Mouse (Mus musculus) hindlimb bud, embryonic 11.5 days (tissue): ENCODE results near the gene Hook2.

ENCODE experiments used
- DNase-seq: peaks from one replicate; pipeline ENCODE4 v3.0.0-alpha.2; 2012; ENCODE audit warnings: low read depth, low spot score; ENCODE audit errors: extremely low spot score

The Hook2 gene

DNA sequence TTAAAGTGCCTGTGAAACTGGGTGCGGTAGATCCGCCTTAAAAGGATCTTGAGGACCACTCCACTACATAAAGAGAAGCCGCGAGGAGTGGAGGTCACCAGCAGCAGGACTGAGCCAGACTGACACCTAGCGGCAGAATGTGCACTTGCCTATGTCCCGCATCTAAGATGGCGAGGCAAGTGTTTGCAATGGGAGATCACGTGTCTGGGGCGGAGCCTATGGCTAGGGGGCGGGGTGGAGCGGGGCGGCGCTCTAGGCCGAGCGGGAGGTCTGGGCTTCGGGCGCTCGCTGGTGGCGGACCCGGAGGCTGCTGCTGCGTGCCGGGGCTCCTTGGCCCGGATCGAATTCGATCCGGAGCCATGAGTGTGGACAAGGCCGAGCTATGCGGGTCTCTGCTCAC lies at the start of gene Hook2:
TSS of gene Hook2 (plus strand) at position 255 of the 400 bp plus-strand sequence.
- DNase-seq, result peak; percentile 99

DNA sequence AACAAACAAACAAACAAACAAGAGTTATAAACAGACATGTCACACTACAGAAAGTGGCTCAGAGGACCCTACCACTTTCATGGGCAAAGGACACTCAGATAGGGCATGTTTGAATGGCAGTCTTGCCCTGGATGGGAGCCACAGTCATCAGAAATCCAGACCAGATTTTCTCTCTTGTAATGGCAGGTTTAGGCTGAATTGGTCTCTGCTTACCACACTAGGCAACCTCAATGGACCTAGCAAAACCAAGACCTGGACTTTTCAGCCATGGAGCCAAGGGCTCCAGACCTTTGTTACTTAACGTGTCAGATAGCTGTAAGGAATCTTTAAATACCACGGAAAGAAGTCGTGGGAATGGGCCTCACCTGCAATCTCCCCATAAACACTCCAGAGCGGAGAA lies 46.7 kb upstream of the Hook2 start:
- DNase-seq, result no peak

DNA sequence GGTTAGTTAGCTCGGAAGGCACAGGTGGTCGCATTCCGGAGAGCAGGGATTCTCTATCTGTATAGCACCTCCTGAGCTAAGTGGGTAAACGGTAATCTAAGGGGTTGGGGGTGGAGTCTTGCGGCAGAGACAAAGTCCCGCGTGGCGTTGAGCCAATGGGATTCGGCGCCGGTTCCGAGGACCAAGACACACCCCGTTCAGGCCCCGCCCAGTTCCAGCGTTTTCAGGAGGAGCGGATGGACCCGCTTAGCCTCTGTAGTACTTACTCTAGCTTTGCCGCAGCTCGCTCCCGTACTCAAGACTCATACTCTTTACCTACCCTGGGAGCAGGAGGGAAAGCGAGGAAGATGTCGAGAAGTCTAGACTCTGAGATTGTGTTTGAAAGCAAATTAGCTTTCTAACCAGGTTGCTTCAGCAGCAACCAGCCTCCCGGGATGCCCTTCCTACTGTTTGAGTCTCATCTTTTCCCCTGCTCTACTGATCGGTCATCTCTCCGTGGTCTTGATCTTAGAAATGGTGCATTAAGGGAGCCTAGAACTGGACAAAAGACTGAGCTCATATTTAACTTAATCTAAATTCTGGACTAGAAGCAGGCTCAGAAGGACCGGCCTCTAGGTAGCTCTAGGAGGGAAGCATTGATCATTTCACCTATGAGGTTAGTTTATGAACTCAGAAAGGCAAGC lies 45.8 kb upstream of the Hook2 start:
- no peak for DNase-seq

DNA sequence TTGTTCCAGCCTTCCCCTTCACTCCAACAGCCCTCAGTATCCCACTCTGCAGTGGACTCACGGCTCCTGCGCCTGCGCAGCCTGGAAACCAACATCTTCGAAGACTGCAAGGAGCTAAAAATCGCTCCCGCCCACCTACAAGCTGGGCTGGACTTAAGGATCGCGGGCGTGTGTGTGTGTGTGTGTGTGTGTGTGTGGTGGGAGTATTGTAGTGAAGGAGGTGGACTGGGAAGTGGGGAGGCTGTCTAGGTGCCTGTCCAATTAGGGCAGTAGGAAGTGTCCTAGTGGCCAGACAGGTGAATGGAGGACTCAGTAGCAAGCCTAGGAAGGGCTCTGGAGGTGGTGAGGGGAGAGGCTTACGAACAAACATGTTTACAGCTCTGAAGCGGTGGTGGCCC lies 45.2 kb upstream of the Hook2 start:
- DNase-seq, result no peak

DNA sequence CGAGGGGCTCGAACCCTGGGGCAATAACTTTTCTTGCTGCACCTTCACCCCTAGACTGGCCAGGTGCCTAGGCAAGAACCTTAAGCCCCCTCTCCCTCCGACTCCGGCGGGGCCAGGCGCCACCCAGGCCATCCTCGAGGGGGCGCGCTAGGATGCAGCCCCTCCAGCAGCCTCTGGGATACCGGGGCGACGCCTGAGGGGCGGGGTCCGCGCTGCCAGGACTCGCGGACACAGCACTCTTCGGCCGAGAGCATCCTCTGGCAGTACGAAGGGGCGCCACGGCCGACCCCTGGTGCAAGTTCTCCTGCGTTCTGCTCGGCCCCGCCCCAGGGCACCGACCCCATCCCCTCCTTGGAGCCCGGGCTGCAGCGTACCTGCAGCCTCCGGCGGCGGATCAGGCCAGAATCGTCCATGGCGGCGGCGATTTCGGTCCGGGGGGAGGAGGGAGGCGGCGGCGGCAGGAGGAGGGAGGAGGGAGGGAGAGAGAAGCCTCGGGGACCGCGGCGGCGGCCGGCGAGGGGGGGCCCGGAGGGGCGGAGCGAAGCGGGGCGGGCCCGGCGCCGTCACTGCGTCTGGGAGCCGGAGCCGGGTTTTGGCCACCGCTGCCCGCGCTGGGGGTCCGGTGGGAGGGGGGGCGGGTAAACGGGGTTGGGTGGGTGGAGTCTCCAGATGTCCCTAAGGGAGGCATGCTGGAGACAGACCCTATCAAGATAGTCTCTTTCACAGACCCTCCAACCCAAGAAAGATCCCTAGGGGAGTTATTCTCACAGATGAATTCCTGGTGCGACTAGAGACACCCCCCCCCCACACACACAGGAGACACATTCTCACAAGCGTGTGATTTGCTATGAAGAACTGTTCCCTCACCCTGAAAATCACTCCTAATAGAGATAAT lies 44.5 kb upstream of the Hook2 start:
- DNase-seq, result no peak

DNA sequence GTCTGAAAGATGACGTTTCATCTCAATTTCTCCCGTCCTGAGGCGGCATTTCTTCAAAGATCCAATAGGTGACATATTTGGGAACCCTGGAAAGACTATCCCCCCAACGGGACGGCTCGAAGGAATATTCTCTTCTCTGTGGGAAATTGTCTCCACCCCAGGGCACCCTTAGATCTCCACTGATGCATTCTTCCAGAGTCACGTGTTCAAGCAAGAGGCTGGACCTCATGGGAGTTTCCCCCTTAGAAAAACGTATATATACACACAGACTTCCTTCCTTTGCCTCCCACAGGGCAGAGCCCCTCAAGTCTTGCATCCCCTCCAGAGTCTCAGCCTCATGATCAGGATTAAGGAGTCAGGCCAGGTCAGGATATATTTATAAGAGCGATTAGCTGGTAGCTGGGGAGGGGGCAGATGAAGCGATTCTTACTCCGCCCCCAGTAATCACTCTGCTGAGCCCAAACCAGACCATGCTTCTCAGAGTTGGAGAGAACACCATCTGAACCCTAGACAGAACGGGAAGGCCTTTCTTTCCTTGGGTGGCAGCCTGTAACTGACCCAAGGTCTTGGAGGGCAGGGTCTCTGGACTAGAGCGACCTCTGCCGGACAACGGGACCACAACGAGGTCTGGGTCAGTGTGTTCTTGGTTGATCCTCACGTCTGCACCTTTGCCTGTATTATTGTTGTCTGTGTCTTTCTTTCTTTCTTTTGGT lies 43.7 kb upstream of the Hook2 start, which contains the start of gene Rtbdn:
TSS of gene Rtbdn (plus strand) at position 464 of the 713 bp plus-strand sequence.
- no peak for DNase-seq

DNA sequence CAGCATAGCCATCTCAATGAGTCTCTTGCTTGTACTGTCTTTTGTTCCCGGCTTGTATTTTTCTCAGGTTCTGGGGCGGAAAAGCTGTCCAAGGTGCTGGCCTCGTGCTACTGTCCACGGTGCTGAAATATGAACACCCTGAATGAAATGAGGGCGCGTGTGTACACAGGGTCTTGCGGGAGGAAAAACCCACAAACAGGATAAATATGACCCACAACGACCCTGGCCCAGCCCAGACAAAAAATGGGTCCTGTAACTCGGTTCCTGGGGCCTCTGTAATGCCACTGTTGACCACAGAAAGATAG lies 43.2 kb upstream of the Hook2 start:
- DNase-seq, result no peak

DNA sequence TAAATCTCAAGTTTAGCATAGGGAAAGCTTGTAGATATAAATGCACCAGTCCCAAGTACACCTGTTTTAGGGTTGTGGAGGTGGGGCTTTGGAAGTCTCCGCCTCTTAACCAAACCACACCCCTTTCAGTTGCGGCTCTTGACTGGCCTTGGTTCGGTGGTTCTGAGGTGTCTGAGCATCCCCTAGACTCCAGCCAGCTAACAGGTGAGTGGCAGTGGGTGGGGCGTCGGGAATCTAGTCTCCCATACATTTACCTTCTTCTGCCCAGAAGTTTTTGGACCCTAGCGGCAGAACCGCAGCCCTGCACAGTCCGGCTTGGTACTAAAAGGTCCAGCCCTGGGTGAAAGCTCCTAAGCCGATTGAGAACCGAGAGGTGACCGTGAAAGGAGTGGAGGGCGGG lies 40.6 kb upstream of the Hook2 start:
- DNase-seq, result no peak

DNA sequence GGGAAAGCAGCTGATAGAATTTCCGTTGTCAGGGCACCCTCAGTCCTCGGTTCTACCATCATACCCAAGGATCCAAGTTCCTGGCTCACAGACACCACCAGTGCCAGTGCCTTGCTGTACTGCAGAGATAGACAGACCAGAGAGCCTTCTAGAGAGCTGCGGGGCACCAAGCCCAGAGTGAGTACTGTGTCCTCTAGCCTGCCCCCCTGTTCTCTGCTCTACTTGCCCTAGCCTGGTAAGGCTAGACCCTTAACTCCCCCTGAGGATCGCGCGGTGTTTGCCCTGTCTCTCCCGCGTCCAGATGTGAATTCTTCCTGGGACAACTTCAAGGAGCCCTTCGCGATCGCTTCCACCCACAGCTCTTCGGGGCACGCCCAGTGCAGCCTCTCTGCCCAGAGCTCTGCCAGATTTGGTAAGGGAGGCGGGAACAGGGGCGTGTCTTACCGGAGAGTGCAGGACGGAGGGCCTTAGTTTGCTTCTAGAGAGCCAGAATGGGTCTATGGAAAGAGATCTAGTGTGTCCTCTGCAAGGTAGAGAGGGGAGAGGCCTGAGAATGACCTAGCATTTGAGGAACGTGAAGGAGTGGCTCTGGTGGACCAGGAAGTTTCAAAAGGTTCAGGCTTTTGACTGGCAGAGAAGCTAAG lies 37.7 kb upstream of the Hook2 start:
- DNase-seq, result no peak

DNA sequence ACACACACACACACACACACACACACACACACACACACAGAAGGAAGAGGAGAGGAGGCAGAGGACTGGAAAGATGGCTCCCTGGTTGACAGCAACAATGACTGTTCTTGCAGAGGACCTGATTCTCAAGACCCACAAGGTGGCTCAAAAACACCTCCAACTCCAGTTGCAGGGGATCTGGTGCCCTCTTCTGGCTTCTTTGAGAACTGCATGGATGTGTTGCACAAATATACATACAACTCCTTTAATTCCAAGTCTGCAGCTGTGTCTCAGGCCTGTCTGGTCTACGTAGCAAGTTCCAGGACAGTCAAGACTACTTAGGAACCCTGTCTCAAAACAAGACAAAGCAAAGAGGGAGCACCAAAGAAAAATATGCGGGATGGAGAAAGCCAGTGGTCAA lies 33.6 kb upstream of the Hook2 start:
- no peak for DNase-seq

DNA sequence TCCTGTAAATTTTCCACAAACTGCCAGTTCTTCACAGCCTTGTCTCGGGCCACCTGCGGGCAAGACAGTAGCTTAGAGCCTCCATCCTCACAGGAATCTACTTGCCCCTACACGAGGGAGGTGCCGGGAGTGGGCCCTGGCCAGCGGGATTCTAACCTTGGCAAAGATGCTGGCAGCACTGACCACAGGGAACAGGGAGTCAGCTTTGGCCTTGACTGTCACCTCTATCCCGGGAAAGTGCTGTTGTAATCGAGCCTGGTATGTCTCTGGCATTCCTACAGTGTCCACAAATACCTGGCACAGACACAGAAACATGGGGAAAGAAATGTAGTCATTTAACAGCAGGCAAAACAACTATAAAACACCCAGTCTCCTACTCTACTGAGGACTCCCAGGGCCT lies 30.6 kb upstream of the Hook2 start:
- DNase-seq, result no peak

DNA sequence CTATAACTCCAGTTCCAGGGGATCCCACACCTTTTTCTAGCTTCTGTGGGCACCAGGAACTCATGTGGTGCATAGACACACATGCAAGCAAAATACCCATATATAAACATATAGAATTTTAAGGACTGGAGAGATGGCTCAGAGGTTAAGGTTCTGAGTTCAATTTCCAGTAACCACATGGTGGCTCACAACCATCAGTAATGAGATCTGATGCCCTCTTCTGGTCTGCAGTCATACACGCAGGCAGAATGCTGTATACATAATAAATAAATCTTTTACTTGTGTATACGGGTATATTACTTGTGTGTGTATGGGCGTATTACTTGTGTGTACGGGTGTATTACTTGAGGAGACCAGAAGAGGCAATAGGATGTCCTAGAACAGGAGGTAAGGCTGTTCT lies 26.5 kb upstream of the Hook2 start:
- DNase-seq, result no peak

DNA sequence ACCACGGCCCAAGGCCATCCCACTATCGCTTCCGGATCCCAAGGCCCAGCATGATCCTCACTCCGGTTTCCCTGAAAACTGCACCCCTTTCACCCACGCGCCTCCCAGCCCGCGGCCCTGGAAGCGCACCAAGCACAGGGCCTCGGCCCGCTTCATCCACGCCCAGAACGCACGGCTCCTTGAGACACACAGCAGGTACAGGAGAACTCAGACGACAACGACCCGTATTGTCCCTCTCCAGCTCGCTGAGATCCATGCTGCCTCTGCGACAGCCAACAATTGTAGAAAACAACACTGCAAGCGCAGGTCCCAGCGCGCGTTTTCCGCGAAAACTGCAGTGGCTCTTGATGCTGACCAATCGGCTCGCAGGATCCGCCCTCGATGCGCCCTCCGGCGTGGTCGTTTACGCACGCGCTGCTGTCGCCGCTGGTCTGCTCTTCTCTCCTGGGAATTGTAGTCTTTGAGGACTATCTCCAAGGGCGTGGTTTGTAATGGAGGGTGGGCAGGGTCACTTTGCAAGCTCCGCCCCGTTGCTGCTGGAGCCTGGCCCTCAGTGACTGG lies 24.6 kb upstream of the Hook2 start:
- peak; percentile 90 for DNase-seq

DNA sequence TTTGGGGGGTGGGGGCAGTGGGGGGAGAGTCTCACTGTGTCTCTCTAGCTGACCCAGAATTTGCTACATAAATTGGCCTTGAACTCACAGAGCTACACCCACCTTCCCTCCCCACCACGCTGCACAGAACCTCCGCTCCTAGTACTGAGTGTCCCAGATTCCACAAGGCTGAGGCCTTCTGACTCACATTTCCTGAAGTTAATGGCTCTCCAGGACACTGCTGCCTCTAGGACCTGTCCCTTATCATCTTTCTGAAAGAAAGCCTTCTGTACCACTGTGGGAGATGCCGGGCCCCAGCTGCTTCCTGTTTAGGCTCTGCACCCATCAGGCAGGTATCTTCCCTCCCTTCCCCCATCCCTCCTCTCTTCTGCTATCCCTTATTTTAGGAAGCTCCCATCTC lies 23.8 kb upstream of the Hook2 start:
- no peak for DNase-seq

DNA sequence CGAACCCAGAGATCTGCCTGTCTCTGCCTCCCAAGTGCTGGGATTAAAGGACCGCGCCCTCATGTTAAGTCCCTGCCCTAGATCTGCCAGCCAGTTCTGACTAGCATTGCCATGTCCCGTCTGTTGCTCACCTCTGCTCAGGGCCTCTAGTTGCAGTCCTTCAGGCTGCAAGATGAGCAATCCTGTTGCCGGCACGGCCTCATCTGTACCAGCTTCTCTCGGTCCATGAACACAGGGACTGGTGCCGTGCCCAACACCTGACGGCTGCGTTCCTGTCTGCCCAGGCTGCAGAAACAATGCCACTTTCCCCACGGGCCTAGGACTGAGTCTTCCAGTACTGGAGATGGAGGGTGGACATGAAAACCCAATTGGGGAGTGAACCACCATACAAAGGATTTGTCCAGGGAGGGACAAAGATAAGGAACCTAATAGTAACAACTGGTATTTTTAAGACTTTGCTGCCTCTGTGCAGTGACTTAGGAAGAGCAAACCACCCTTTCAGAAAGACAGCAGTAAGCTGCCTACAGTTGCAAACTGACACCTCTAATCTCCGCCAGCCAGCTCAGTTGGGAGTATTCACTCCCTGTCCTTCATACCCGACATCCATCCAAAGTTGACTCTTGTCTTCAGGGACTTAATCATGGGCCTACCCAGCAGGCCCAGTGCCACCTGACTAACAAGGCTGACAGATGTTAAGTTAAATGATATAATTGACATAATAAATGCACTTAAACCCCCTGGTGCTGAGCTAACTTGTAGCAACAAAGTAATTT lies 22.7 kb upstream of the Hook2 start:
- no peak for DNase-seq

DNA sequence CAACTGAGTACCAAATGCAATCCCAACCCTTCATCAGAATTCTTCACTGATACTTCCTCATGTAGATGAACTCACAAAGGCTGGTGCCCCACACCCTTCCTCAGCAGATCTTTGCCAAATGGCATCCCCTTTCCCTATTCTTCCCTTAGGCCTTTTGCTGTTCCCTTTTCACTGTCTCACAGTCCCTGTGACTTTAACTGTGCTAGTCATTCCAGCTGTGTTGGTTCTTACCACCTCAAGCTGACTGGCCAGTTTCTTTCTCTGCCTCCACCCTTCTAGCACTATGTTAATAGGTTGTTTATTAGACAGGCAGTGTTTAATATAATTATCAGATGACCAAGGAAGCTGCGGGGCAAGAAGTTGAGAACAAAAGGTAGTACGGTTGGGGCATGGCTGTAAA lies 21.8 kb upstream of the Hook2 start:
- no peak for DNase-seq

DNA sequence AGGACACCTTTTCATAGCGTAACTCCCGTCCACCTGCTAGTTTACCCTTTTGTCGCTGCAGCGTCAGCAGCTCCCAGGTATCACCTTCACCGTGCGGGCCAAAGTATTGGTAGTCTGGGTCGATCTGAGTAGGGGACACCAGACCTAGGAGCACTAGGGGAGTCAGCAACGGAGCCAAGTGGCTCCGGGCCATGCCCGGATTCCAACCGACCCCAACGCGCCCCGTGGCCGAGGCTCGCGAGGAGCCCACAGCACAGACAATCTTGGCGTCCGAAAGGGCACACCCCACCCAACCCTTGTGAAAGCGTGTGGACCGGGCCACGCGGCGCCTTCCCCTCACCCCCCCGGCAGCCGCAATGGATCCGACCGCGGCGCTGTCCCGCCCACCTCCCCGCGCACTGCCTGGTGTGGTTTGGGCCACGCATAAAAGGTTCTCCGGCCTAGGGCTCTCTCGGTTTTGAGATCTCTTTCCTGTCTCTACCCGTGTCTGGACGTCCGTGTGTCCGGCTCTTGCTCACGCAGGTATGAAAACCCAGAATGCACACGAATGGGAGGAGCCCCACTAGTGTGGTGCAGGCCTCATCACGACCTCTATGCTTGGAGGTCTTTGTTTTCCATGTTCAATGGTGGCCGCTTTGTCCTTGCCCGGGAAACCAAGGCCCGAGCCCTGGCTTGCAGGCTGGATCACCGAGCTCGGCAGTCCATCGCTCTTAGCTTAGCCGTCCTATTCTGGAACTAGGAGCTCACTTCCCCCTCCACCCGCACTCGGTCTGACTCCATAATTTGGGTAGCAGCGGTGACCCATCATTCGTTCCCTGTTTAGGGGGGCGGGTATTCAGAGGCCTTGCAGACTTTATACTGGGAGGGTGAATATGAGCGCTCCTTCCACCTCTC lies 20.9 kb upstream of the Hook2 start, which contains the start of the genes Gm49661, Prdx2 and Rnaseh2a:
TSS of gene Gm49661 (minus strand) at position 193 of the 894 bp plus-strand sequence.
TSS of gene Prdx2 (plus strand) at position 347 of the 894 bp plus-strand sequence.
TSS of gene Rnaseh2a (minus strand) at position 527 of the 894 bp plus-strand sequence.
- DNase-seq, result no peak

DNA sequence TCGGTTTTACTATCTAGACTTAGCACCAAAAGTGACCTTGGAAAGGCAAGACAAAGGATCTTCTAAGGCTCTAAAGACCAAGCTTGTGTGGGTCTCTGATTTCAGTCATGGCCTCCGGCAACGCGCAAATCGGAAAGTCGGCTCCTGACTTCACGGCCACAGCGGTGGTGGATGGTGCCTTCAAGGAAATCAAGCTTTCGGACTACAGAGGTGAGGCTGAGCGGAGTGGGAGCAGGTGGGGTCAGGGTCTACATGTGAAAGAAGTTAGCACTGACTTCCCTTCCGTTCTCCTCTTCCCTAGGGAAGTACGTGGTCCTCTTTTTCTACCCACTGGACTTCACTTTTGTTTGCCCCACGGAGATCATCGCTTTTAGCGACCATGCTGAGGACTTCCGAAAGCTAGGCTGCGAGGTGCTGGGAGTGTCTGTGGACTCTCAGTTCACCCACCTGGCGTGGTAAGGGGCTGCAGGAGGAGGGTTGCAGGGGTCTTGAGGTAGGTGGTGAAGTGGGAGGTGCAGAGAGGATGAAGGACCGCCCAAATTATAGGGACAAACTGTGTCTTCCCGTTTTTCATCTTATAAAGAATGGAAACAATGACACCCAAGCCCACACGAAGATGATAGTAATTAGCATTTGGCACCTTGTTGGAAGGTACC lies 20.1 kb upstream of the Hook2 start:
- no peak for DNase-seq

DNA sequence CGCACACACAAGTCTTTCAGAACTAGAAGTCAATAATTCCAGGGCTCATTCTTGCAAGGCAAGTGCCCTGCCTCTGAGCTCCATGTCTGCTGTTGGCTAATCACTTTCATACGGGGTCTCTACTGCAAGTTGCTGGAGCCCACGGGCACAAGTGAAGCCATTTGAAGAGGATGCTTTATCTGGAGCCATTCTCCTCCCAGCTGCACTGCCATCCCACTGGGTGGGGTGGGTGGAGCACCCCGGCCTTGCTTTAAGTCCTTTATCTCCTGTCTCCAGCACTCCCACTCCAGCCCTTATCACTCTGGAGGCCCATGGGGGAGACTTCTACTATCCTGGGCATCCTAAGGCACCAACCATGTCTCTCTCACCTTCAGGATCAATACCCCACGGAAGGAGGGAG lies 19.5 kb upstream of the Hook2 start:
- DNase-seq, result no peak
